Mouse (Mus musculus) cerebellum, adult 2 months (tissue): ENCODE results near the gene Sgms1.

Experiments
- CTCF ChIP-seq: fragments of 200-500 bp; IDR thresholded peaks from 2 replicates; pipeline ENCODE4 v1.5.1; 2011; ENCODE audit warnings: low read depth, mild to moderate bottlenecking, control low read depth, low read length, moderate library complexity, borderline replicate concordance; ENCODE audit not compliant: insufficient read depth
- POLR2A ChIP-seq: fragments of 200-500 bp; IDR thresholded peaks from 2 replicates; pipeline ENCODE4 v1.6.1; 2011; ENCODE audit warnings: low read length, control low read depth, borderline replicate concordance; ENCODE audit not compliant: insufficient read depth

DNA sequence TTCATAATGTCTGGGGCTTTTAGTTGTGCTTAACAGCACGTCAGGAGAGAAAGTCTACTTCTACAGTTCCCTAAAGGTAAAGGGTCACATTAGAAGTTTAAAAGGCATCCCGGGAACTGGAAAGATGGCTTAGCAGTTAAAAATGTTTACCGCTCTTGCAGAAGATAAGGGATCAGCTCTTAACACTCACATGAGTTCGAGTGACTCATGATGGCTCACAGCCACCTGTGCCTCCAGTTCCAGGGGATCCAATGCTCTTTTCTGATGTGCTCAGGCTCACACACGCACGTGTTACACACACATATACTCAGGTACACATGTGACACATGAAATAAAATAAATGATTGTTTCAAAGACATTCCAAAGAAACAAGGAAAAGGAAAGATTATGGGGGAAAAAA lies 6.8 kb upstream of the Sgms1 start:
- TF ChIP-seq CTCF (no peak), POLR2A (no peak)
